Mouse (Mus musculus) liver, embryonic 11.5 days (tissue): Measurements from ENCODE around the gene Lpcat3. TPM values are rescaled to one million over a fixed set of nuclear protein-coding genes. Genes with fewer than 3 reads are reported as not detected.
A peak's percentile ranks its signal among the peaks of the same experiment; 100 is the strongest.

ENCODE experiments used
- ATAC-seq: fragments of 200-750 bp; cut with Nextera tagmentation; replicated peaks from 2 replicates; pipeline ENCODE4 v1.8.0; 2017; ENCODE audit warnings: moderate number of reproducible peaks, mild to moderate bottlenecking, moderate TSS enrichment, moderate library complexity; ENCODE audit not compliant: low FRiP score
- DNase-seq: peaks from one replicate; pipeline ENCODE4 v3.0.0-alpha.2; 2017; ENCODE audit warnings: low spot score
- H3K27ac ChIP-seq: fragments of 300-500 bp; sonication (generic); 2 replicates; pipeline ENCODE4 v1.5.1; 2014; ENCODE audit warnings: mild to moderate bottlenecking, low read depth, low read length, control low read depth
- H3K27me3 ChIP-seq: fragments of 300-500 bp; sonication (generic); replicated peaks from 2 replicates; pipeline ENCODE4 v1.6.1; 2014; ENCODE audit warnings: low read length, mixed read lengths; ENCODE audit not compliant: control insufficient read depth, insufficient read depth
- H3K36me3 ChIP-seq: fragments of 300-500 bp; sonication (generic); 2 replicates; pipeline ENCODE4 v1.6.1; 2014; ENCODE audit warnings: mild to moderate bottlenecking, low read length, moderate library complexity, mixed read lengths; ENCODE audit not compliant: control insufficient read depth, insufficient read depth
- H3K4me1 ChIP-seq: fragments of 300-500 bp; sonication (generic); replicated peaks from 2 replicates; pipeline ENCODE4 v1.6.1; 2014; ENCODE audit warnings: low read length, mixed read lengths; ENCODE audit not compliant: control insufficient read depth, insufficient read depth
- H3K4me2 ChIP-seq: fragments of 300-500 bp; sonication (generic); 2 replicates; pipeline ENCODE4 v1.6.1; 2014; ENCODE audit warnings: mild to moderate bottlenecking, control low read depth, moderate library complexity
- H3K4me3 ChIP-seq: fragments of 300-500 bp; sonication (generic); 2 replicates; pipeline ENCODE4 v1.5.1; 2014; ENCODE audit warnings: low read depth, low read length, control low read depth
- H3K9ac ChIP-seq: fragments of 300-500 bp; sonication (generic); 2 replicates; pipeline ENCODE4 v1.6.1; 2014; ENCODE audit warnings: low read depth, low read length, control low read depth
- H3K9me3 ChIP-seq: fragments of 300-500 bp; sonication (generic); 2 replicates; pipeline ENCODE4 v1.6.1; 2016; ENCODE audit warnings: low read length, inconsistent platforms, mixed read lengths; ENCODE audit not compliant: control insufficient read depth
- WGBS: fragments of 180-500 bp; shearing (Covaris S2); extraction: QIAGEN DNeasy Blood & Tissue Kit; methylation state at CpG from one replicate; pipeline ENCODE4 v1.1.7; 2014; 5-methylcytosine and 5-hydroxymethylcytosine counted together
- polyA plus RNA-seq: library from polyadenylated mRNA; unstranded; fragments of >200 nt; fragmentation: Nextera tagmentation; extraction: Ambion mirVana; gene quantifications from 2 replicates; pipeline ENCODE4 v1.2.1, GENCODE M21; 2014

Gene Lpcat3
- polyA plus RNA-seq, 1 experiment from 2014 or later = 84.2 TPM

DNA sequence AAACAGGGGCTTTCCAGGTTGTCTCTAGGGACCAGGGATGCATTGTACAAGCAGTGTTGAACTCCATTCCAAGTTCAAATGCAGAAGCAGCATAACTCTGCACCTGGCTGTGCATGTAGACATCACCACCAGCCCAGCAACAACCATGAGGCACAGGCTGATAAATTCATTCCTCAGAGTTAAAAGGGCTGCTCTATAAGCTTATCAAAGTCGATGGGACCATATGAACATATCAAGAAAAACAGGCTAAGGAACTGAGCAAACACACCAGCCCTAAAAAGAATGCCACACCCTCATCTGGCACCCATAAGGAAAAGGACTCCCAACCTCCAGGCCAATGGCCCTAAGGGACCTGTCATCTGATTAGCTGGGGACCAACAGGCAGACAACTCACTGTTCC is 16.4 kb upstream of the Lpcat3 start:
- no peaks in the 10 kb centered on the region for H3K9me3 ChIP-seq
- WGBS = 53% methylated on average over 1 of the region's 1 CpGs
- H3K4me2 ChIP-seq = no peak overlapping the region; the same call in 1 of the 2 replicates
- no peaks in the 10 kb centered on the region; the same call in 1 of the 2 replicates for H3K4me1 ChIP-seq
- H3K27me3 ChIP-seq = no peaks in the 10 kb centered on the region
- H3K27ac ChIP-seq = no peak overlapping the region; the same call in 1 of the 2 replicates
- H3K36me3 ChIP-seq = no peaks in the 10 kb centered on the region
- H3K4me3 ChIP-seq = no peak overlapping the region
- ATAC-seq (peak; percentile 94), DNase-seq (no peak)
- no peak overlapping the region for H3K9ac ChIP-seq

DNA sequence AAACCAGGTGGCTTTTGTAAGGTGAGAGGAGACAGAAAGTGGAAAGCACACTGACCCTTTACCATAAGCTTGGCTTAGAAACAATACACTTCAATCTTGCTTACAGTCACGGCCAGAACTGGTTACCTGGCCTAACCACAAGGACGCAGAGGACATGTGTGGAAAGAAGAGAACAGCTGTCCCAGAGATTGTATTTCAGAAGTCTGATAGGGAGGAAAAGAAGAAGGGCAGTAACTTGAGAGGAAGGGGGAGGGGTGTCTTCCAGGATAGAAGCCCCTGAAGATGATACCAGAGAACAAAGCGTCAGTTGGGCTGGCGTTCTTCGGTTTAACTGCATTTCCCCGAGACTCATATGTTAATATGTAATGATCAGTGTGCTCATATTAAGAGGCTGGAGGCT is 6.9 kb upstream of the Lpcat3 start:
- Histone ChIP-seq H3K4me3 (no peak overlapping the region), H3K9ac (no peak overlapping the region), H3K36me3 (no peaks in the 10 kb centered on the region), H3K9me3 (peaks cover 6% of the 10 kb centered on the region; the same call in 1 of the 2 replicates), H3K27me3 (no peaks in the 10 kb centered on the region), H3K27ac (no peak overlapping the region), H3K4me2 (no peak overlapping the region), H3K4me1 (no peaks in the 10 kb centered on the region)
- WGBS = 43% methylated on average over 6 of the region's 6 CpGs
- no peak for ATAC-seq
- no peak for DNase-seq

- Histone ChIP-seq H3K27ac (no peak overlapping the region), H3K27me3 (no peaks in the 10 kb centered on the region), H3K4me1 (peaks cover 6% of the 10 kb centered on the region), H3K4me3 (no peak overlapping the region), H3K9ac (no peak overlapping the region), H3K36me3 (no peaks in the 10 kb centered on the region), H3K9me3 (peaks cover 4% of the 10 kb centered on the region; the same call in 1 of the 2 replicates), H3K4me2 (no peak overlapping the region)
- 62% methylated on average over 2 of the region's 2 CpGs for WGBS
- ATAC-seq (no peak), DNase-seq (no peak)
Observed at GRCm38 (mm10) chr6:124658067-124658466, 4.8 kb upstream of the Lpcat3 start.

DNA sequence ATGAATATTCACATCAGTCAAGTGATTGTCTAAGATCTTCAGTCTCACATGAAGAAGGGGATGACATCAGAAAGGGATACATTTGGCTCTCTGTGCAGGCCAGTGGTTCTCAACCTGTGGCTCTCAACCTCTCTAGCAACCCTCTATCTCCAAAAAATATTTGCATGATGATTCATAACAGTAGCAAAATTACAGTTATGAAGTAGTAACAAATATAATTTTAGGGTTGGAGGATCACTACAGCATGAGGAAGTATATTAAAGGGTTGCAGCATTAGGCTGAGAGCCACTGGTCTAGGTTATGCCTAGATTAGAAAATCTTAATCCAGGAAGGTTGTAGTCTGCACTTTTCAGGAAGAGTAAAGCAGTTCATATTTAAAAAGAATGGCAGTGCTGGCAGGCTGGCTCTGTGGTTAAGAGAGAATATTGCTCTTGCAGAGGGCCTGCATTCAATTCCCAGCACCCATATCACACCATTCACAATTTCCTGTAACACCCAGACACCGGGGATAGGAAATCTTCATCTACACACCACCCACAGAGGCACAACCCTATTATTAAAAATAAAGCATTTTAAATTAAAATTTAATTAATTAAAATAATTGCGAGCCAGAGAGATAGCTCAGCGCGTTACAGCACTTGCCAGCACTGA is 1.5 kb upstream of the Lpcat3 start:
- H3K9ac ChIP-seq = no peak overlapping the region
- ATAC-seq = no peak
- no peak overlapping the region for H3K4me3 ChIP-seq
- H3K4me1 ChIP-seq = peaks cover 11% of the 10 kb centered on the region
- no peaks in the 10 kb centered on the region for H3K9me3 ChIP-seq
- no peak overlapping the region; the same call in 1 of the 2 replicates for H3K4me2 ChIP-seq
- H3K36me3 ChIP-seq = no peaks in the 10 kb centered on the region
- 84% methylated on average over 4 of the region's 4 CpGs for WGBS
- no peak for DNase-seq
- H3K27ac ChIP-seq = no peak overlapping the region
- no peaks in the 10 kb centered on the region for H3K27me3 ChIP-seq

DNA sequence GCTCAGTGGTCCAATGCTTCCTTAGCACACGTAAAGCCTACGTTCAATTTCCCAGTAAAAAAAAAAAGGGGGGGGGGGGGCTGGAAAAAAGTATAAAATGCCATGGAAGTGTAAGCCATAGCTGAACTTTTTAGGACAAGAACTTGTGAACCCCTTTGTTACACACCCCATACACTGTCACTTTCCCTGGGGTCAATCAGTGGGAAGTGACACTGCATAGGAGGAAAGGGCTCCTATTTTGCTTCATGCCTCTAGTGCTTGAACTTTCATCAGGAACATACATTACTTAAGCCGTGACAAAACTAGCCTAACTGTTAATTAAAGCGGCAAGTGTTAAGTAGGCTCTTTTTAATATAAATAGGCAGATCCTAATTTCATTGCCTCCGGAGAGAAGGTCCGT is 832 bp upstream of the Lpcat3 start:
- peak overlapping the region; percentile 73 for H3K9ac ChIP-seq
- peaks cover 11% of the 10 kb centered on the region for H3K4me1 ChIP-seq
- DNase-seq (no peak), ATAC-seq (no peak)
- 33% methylated on average over 6 of the region's 6 CpGs for WGBS
- H3K4me2 ChIP-seq = peak overlapping the region; percentile 69
- peak overlapping the region; percentile 83 for H3K4me3 ChIP-seq
- H3K27me3 ChIP-seq = no peaks in the 10 kb centered on the region
- H3K36me3 ChIP-seq = no peaks in the 10 kb centered on the region
- peak overlapping the region; percentile 83 for H3K27ac ChIP-seq
- no peaks in the 10 kb centered on the region for H3K9me3 ChIP-seq

DNA sequence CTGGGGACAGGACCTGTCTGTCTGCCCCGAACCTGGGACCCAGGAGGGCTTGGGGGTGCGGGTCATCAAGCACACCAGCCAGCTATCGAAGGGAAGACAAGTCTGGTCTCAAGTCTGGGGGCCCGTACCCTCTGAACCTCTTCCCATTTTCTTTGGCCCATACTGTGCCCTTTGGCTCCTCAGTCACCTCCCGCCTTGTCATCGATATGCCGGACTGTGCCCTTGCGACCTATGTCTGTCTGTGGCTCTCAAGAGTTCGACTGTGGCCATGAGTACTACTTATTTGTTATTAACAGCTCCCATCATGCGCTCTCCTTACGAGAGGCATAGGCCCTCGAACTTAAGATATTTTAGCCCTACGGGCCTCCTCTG is 583 bp downstream of the Lpcat3 start:
- Histone ChIP-seq H3K9ac (peak overlapping the region; percentile 78), H3K27ac (peak overlapping the region; percentile 70), H3K36me3 (no peaks in the 10 kb centered on the region), H3K4me2 (peak overlapping the region; percentile 69), H3K27me3 (no peaks in the 10 kb centered on the region), H3K9me3 (no peaks in the 10 kb centered on the region), H3K4me1 (peaks cover 11% of the 10 kb centered on the region), H3K4me3 (peak overlapping the region; percentile 83)
- DNase-seq = no peak
- WGBS = 11% methylated on average over 13 of the region's 13 CpGs
- no peak; the same call in 1 of the 2 replicates for ATAC-seq

GRCm38 (mm10) chr6:124664256-124664655 is 1.4 kb downstream of the Lpcat3 start:
- DNase-seq (no peak), ATAC-seq (no peak)
- no peak overlapping the region for H3K27ac ChIP-seq
- no peaks in the 10 kb centered on the region for H3K36me3 ChIP-seq
- no peaks in the 10 kb centered on the region for H3K27me3 ChIP-seq
- WGBS = 67% methylated on average over 7 of the region's 7 CpGs
- H3K9me3 ChIP-seq = no peaks in the 10 kb centered on the region
- peak overlapping the region; percentile 83 for H3K4me3 ChIP-seq
- peak overlapping the region; percentile 51; the same call in 1 of the 2 replicates for H3K9ac ChIP-seq
- peak overlapping the region; percentile 69 for H3K4me2 ChIP-seq
- H3K4me1 ChIP-seq = peaks cover 11% of the 10 kb centered on the region

- ATAC-seq = no peak
Observed at GRCm38 (mm10) chr6:124665011-124665410, 2.2 kb downstream of the Lpcat3 start.

More at GRCm38 (mm10) chr6:124665011-124665410, 2.2 kb downstream of the Lpcat3 start:
- 0 out of 2 replicates have a peak overlapping the region, but pooled peaks have one; percentile 7 for H3K4me3 ChIP-seq
- H3K36me3 ChIP-seq = no peaks in the 10 kb centered on the region
- H3K9me3 ChIP-seq = no peaks in the 10 kb centered on the region
- 0 out of 2 replicates have a peak overlapping the region, but pooled peaks have one; percentile 25 for H3K9ac ChIP-seq
- DNase-seq = no peak
- 91% methylated on average over 10 of the region's 10 CpGs for WGBS
- peaks cover 11% of the 10 kb centered on the region for H3K4me1 ChIP-seq
- no peak overlapping the region for H3K27ac ChIP-seq
- no peaks in the 10 kb centered on the region for H3K27me3 ChIP-seq
- peak overlapping the region; percentile 69; the same call in 1 of the 2 replicates for H3K4me2 ChIP-seq
